Mouse (Mus musculus): ENCODE measurements at regions not wholly inside any gene's neighbourhood (a gene's known extent, or its start where the extent isn't known, plus 50 kb on each side); places are given as distances from the start of the nearest gene placed in this dataset.

DNA sequence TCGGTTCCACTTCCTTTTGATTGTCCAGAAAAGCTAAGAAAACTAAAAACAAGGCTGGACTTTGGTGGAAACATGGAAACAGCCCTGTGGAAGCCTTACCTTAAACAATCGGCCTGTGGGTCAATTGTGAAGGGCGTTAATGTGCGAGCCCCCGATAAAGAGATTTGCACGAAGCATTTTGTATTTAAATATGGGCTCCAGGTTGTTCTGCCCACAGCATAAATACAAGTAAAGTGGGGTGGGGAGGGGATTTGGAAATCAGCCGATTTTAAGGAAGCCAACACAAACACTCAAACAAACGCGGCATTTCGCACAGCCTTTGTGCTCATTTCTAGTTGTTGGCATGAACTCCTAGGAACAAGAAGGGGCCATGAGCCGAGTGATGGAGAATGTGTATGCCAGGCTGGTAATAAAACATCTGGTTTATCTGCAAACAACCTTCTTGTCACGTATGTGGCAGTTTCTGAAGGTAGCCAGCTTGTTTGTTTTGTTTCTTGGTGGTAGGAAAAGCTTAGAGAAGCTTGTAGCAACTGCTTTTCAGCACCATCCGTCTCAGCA lies 240.8 kb upstream of the Jag1 start:
- TF ChIP-seq CTCF (IDR thresholded peaks at IDR 0.05; ENCODE audit: insufficient read depth, low read length), result no peak
- no peak for TF ChIP-seq POLR2A (IDR thresholded peaks at IDR 0.05; ENCODE audit: borderline replicate concordance, extremely low read depth, low read depth, low read length)

All from lung, adult 2 months (tissue).